Mouse (Mus musculus) heart, postnatal 25 days (tissue): ENCODE data around the gene Tcf25. TPM values are rescaled to one million over a fixed set of nuclear protein-coding genes. Genes with fewer than 3 reads are reported as not detected.

ENCODE experiments used
- DNase-seq: peaks from one replicate; pipeline ENCODE4 v3.0.0; 2022; ENCODE audit warnings: low spot score
- intact Hi-C: fragments of 180-260 bp; cut with DNase I; formaldehyde crosslinking; loops from one replicate; pipeline ENCODE4 v1.15.1; 2025
- total RNA-seq, 2 experiments: library from RNA; stranded (reverse); gene quantifications; 2 replicates each; pipeline ENCODE4 v1.2.3; 2021

Gene Tcf25
- total RNA-seq, 2 experiments from 2014 or later = 113 to 157 TPM

DNA sequence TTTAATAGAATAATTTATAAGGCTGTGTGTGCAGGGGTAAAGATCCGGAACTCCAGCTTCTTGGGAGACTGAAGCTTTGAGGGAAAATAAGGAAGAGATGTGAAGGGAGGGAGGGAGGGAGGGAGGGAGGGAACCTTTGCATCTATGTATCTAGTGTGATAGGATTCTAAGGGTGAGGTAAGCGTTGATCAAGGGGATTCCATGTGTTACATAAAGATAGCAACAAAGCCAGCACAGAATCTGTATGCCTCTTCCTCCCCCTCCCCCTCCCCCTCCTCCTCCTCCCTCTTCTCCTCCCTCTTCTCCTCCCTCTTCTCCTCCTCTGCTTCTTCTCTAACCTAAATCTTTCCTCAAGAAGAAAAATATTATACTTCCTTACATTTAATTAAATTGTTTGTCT, 26.3 kb upstream of the Tcf25 start:
- no peak for DNase-seq
- intact Hi-C loops = no loop called here

- intact Hi-C loops = no loop called here
- peak; percentile 24 for DNase-seq
Measured at GRCm38 (mm10) chr8:123348237-123348843, 25.2 kb upstream of the Tcf25 start.

DNA sequence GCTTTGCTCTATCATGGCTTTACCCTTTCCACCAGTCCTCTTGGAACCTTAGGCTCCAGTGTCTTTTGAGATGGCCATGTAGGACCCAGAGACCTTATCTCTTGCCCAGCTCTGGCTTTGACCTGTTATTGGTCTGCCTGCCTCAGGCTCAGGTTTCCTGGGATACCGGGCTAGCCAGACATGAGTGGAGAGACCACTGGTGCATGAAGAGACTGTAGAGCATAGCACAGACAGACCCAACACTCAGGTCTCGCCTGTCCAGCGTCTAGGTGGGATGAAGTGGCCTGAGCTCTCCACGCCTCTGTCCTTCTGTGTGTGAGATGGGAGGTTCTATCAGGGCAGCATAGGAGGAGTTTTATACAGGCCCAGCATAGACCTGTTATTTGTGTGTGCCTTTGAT, 24.5 kb upstream of the Tcf25 start:
- intact Hi-C loops = no loop called here
- no peak for DNase-seq

DNA sequence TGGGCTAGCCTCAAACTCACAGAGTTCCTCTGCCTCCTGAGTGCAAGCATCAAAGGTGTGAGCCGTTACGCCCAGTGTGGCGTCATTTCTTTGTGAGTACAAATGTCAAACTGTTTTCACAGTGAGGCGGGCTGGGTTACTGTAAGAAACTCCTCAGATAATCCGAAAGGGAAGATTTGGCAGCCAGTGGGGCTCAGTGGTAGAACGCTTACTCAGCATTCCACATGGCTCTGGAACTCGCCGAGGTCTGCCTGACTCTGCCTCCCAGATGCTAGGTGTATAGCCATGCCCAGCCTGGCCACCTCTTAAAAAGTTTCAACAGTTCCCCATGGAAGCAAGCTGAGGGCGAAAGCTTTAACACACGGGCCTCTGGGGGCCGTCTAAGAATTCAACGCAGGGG, 21.4 kb upstream of the Tcf25 start:
- intact Hi-C loops = no loop called here
- DNase-seq = no peak

GRCm38 (mm10) chr8:123352786-123353185, 20.8 kb upstream of the Tcf25 start:
- DNase-seq = no peak
- intact Hi-C loops = no loop called here

DNA sequence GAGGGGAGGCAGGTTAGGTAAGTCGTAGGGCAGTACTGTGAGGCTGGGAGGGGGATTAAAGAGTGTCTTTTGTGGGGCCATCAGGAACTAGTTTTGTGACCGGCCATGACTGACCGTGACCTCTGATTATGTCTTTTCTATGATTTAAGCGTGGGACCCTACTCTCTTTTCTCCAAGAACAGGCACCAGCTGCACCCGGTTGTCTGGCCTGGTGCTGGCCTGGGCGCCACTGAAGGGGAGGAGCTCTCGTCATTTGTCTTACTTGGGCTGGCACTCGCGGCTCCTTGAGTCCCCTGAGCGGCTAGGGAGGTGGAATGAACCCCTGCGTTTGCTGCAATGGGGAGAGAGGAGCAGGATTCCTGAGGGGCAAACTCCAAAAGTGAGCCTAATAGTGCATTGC, 20.3 kb upstream of the Tcf25 start:
- intact Hi-C loops = no loop called here
- DNase-seq = no peak

- no peak for DNase-seq
- intact Hi-C loops = loop anchor here (2.0 kb wide), 2 partner anchors 34 to 42 kb away; partner anchors contain the start of gene Fanca
Measured at GRCm38 (mm10) chr8:123361082-123361739, 12.3 kb upstream of the Tcf25 start.

DNA sequence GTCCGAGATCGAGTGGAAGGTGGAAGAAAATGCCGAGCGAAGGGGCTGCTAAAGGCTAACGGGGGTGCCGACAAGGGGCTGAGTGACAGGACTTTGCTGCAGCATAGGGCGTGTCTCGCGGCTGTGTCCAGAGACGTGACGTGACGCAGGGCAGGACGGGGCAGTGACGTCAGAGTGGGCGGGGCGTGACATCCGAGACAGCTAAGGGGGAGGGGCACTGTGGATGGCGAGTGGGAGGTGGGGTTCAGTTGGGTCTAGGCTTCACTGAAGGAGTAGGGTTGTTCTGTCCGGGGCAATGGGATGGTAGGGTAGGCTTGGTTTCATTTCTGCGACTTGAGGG, 656 bp downstream of the Tcf25 start:
- intact Hi-C loops = no loop called here
- peak; percentile 87 for DNase-seq

DNA sequence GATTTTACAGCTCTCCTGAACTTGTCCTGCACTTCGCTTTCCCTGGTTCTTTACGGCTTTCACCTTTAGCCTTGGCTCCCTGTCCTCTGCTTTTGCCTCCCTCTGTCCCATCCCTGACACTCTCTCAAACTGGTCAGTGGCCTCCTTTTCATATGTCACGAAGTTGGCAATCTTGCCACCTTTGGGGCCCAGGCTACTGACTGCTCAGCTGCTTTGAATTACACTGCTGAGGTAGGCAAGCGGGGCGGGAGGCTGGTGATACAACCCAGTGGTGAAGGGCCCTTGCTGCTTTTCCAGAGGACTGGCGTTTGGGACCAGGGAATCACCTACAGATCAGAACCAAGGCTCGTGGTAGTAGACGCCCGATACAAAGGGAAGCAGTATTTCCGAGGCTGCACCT, 2.1 kb downstream of the Tcf25 start:
- no peak for DNase-seq
- intact Hi-C loops = no loop called here

DNA sequence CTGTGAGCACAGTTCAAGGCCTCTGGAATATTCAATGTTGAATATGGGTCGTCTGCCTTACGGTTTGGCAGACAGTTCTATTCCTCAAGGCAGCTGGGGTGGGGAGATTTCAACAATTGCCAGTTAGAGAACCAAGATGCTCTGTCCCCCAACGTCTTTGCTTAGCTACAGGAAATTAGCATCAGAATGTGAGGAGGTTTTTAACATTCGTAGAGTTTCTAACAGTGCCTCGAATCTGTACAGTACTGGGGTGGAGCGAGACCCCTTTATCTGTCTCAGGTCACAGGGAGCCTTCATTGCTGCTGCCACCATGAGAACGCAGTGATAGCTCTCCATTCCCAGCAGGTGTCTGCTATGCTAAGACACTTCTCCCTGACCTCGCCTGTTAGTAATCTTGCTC, 2.6 kb downstream of the Tcf25 start:
- no peak for DNase-seq
- intact Hi-C loops = no loop called here

DNA sequence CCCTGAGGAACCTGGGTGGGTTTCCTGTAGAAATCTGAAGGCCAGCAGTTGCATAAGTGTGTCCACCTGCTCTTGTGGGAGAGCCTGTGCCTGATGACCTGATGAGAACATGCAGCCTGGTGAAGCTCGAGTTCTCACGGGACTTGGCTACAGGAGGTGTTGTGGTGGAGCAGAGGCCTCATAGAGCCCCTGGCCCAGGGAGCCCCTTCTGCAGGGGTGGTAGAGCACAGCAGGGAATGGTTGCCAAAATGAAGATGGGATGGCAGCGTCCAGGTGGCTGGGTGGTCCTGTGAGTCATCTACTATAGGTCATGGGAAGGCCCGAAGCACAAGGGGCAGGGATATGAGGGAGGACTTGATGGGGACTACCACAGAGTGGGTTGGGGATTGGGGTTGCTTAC, 8.2 kb downstream of the Tcf25 start:
- DNase-seq = no peak
- intact Hi-C loops = no loop called here

DNA sequence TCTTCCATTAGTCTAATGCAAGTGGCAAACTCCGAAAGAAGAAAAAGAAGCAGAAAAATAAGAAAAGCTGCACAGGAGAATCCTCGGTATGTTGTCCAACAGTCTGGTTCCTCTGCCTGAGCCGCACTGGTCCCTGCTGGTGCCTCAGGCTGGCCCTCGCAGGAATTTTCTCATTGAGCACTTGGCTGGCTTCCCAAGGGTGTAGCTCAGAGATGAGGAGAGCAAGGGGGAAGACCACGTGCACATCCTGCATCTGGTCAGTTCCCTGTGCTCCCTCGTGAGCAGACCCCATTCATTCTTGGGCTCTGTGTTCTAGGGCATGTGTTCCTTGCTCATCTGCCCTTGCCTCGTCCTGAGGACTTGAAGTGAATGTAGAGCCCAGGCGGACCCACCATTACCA, 9.0 kb downstream of the Tcf25 start:
- DNase-seq = no peak

DNA sequence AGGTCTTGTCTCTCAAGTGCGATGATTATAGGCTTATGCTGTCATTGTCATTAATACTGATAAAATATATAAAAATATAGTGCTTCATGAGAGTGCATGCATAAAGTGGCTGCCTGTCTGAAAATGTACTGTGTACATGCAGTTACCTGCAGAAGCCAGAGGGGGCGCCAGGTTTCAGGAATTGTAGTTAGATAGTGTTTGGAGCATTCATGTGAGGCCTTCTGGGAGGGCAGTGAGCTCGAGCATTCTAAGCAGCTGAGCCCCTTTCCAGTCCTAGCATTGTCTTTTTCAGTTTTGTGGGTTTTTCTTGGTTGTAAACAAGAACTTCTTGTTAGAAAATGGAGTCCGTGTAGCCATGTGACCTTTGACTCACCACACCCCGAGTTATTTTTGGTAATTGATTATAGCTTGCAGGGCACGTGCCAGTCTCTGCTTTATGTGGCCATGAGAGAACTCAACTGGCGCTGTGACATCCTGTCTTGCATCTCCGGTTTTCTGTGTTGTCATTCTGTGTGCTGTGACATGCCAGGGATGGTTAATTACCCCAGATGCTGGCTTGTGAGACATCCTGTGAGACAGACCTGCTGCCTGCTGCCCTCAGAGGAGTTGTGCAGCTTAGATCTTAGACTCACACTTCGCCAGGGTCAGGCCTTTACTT, 11.5 kb downstream of the Tcf25 start:
- intact Hi-C loops = no loop called here

More for the DNA sequence above, 9.0 kb downstream of the Tcf25 start:
- intact Hi-C loops = no loop called here

GRCm38 (mm10) chr8:123387041-123387440, 13.5 kb downstream of the Tcf25 start:
- no peak for DNase-seq
- intact Hi-C loops = no loop called here

More for the DNA sequence above, 11.5 kb downstream of the Tcf25 start:
- no peak for DNase-seq

- DNase-seq = no peak
- intact Hi-C loops = no loop called here
Measured at GRCm38 (mm10) chr8:123387801-123388200, 14.2 kb downstream of the Tcf25 start.

DNA sequence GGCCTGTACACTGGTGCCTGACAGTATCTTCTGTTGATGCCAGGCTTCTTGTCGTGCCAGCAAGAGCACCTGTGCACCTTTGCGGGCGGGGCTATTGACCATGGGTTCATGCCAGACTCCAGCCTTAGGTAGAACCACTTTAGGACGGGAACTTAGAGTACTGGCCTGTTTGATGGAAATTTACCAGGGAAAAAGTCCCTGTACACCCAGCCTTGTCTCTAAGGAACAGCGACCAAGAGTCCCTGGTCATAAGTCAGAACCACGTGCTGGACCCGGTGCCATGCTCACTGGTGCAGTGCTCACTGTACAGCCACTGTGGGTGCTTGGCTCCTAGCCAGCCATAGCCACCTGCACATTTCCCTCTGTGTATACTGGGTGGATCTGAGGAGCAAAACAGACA, 15.5 kb downstream of the Tcf25 start:
- intact Hi-C loops = no loop called here
- DNase-seq = no peak

GRCm38 (mm10) chr8:123398308-123398707, 24.8 kb downstream of the Tcf25 start:
- intact Hi-C loops = no loop called here
- no peak for DNase-seq

DNA sequence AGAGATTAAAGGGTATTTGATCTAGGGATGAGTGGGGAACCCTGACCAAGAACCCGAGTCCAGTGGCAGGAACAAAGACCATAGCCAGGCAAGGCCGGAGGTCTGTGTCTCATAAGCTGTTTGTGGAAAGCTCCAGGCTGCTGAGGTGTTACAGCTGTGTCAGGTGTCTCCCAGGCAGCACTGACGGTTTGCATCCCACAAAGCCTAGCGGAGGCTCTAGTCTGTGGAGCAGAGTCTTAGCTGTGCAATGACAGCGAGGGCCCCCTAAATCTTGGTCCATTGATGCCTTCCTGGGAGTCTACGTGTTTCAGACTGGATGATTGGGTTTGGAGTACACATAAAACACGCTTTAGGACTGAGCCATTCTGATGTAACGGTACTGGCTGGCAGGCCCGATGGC, 28.4 kb downstream of the Tcf25 start:
- intact Hi-C loops = no loop called here

DNA sequence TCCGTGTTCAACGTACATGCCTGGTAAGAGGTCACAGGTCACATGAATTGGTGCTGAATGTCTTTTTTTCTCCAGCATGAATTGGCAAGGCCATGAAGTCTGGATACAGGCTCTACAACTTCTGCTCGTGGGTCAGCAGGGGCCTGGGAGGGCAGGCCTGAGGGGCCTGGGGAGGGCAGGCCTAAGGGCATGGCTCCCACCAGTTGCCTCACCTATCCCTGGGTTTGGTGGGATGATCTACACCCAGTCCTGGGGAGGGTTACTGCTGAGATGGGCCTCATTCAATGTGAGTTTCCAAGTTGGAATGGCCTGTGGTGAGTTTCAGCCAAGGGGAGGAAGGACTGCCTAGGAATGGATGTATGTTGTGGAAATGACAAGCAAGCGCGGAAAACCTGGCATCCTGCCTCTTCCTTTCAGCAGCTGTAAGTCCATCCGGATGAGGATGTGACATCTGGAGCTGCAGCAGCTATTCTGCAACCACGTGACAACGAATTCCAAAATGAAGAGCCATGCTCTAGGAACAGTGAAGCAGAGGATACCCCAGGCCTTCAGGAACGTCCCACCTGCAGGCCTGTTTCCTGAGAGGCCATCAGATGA, 29.3 kb downstream of the Tcf25 start:
- DNase-seq = no peak
- intact Hi-C loops = no loop called here

More for the DNA sequence above, 28.4 kb downstream of the Tcf25 start:
- no peak for DNase-seq

- DNase-seq = no peak
- intact Hi-C loops = no loop called here
Measured at GRCm38 (mm10) chr8:123404521-123404920, 31.0 kb downstream of the Tcf25 start.

GRCm38 (mm10) chr8:123406786-123407185, 33.2 kb downstream of the Tcf25 start, which contains the start of gene Mc1r:
Mc1r (plus strand) TSS chr8:123407107.
- no peak for DNase-seq
- intact Hi-C loops = no loop called here
